Mouse (Mus musculus) forebrain, embryonic 16.5 days (tissue): ENCODE measurements at regions not wholly inside any gene's neighbourhood (a gene's known extent, or its start where the extent isn't known, plus 50 kb on each side); places are given as distances from the start of the nearest gene placed in this dataset.

Experiments used
- ATAC-seq: fragments of 200-750 bp; cut with Nextera tagmentation; 2 replicates; pipeline ENCODE4 v1.8.0; 2017; ENCODE audit warnings: mild to moderate bottlenecking, moderate library complexity
- H3K27ac ChIP-seq: fragments of 300-500 bp; sonication (generic); 2 replicates; pipeline ENCODE4 v1.5.1; 2014; ENCODE audit warnings: low read length, control low read depth
- H3K27me3 ChIP-seq: fragments of 300-500 bp; sonication (generic); replicated peaks from 2 replicates; pipeline ENCODE4 v1.6.1; 2014; ENCODE audit warnings: low read length; ENCODE audit not compliant: control insufficient read depth, insufficient read depth
- H3K36me3 ChIP-seq: fragments of 300-500 bp; sonication (generic); 2 replicates; pipeline ENCODE4 v1.6.1; 2014; ENCODE audit not compliant: control insufficient read depth, insufficient read depth
- H3K4me1 ChIP-seq: fragments of 300-500 bp; sonication (generic); replicated peaks from 2 replicates; pipeline ENCODE4 v1.6.1; 2014; ENCODE audit warnings: low read length; ENCODE audit not compliant: control insufficient read depth, insufficient read depth
- H3K4me2 ChIP-seq: fragments of 300-500 bp; sonication (generic); 2 replicates; pipeline ENCODE4 v1.6.1; 2014; ENCODE audit warnings: mild to moderate bottlenecking, low read length, control low read depth
- H3K4me3 ChIP-seq: fragments of 300-500 bp; sonication (generic); replicated peaks from 2 replicates; pipeline ENCODE4 v1.5.1; 2014; ENCODE audit warnings: mild to moderate bottlenecking, low read length, control low read depth
- H3K9ac ChIP-seq: fragments of 300-500 bp; sonication (generic); replicated peaks from 2 replicates; pipeline ENCODE4 v1.6.1; 2014; ENCODE audit warnings: low read depth, low read length, control low read depth
- H3K9me3 ChIP-seq: fragments of 300-500 bp; sonication (generic); 2 replicates; pipeline ENCODE4 v1.6.1; 2016; ENCODE audit warnings: low read length; ENCODE audit not compliant: control insufficient read depth
- WGBS: fragments of 180-500 bp; shearing (Covaris S2); extraction: QIAGEN DNeasy Blood & Tissue Kit; methylation state at CpG from one replicate; pipeline ENCODE4 v1.1.7; 2014; 5-methylcytosine and 5-hydroxymethylcytosine counted together

GRCm38 (mm10) chr5:126245776-126246175 is 714.2 kb downstream of the Tmem132b start:
- no peak overlapping the region for H3K4me2 ChIP-seq
- H3K36me3 ChIP-seq = no peaks in the 10 kb centered on the region
- no peak overlapping the region for H3K9ac ChIP-seq
- H3K4me1 ChIP-seq = no peaks in the 10 kb centered on the region
- WGBS = 94% methylated on average over 2 of the region's 2 CpGs
- no peak overlapping the region for H3K27ac ChIP-seq
- H3K27me3 ChIP-seq = no peaks in the 10 kb centered on the region
- no peak for ATAC-seq
- H3K9me3 ChIP-seq = no peaks in the 10 kb centered on the region
- no peak overlapping the region for H3K4me3 ChIP-seq

- Histone ChIP-seq H3K36me3 (no peaks in the 10 kb centered on the region), H3K9ac (no peak overlapping the region), H3K9me3 (no peaks in the 10 kb centered on the region), H3K4me3 (no peak overlapping the region), H3K4me1 (0 out of 2 replicates have a peak, but pooled peaks cover 2% of the 10 kb centered on the region), H3K4me2 (no peak overlapping the region), H3K27me3 (no peaks in the 10 kb centered on the region), H3K27ac (no peak overlapping the region)
- no peak for ATAC-seq
- WGBS = 14% methylated on average over 1 of the region's 1 CpGs
Measured at GRCm38 (mm10) chr5:126250331-126250730, 718.8 kb downstream of the Tmem132b start.

- no peak overlapping the region for H3K4me3 ChIP-seq
- 0 out of 2 replicates have a peak, but pooled peaks cover 2% of the 10 kb centered on the region for H3K9me3 ChIP-seq
- H3K9ac ChIP-seq = no peak overlapping the region
- no peak overlapping the region for H3K27ac ChIP-seq
- no peak overlapping the region for H3K4me2 ChIP-seq
- ATAC-seq = no peak
- 0 out of 2 replicates have a peak, but pooled peaks cover 2% of the 10 kb centered on the region for H3K4me1 ChIP-seq
- H3K36me3 ChIP-seq = no peaks in the 10 kb centered on the region
- 97% methylated on average over 1 of the region's 1 CpGs for WGBS
- H3K27me3 ChIP-seq = no peaks in the 10 kb centered on the region
Measured at GRCm38 (mm10) chr5:126254661-126255060, 723.1 kb downstream of the Tmem132b start.

GRCm38 (mm10) chr5:126257860-126258259 is 726.3 kb downstream of the Tmem132b start:
- Histone ChIP-seq H3K27me3 (no peaks in the 10 kb centered on the region), H3K4me3 (no peak overlapping the region), H3K4me1 (no peaks in the 10 kb centered on the region), H3K27ac (no peak overlapping the region), H3K9ac (no peak overlapping the region), H3K4me2 (no peak overlapping the region), H3K9me3 (0 out of 2 replicates have a peak, but pooled peaks cover 2% of the 10 kb centered on the region), H3K36me3 (no peaks in the 10 kb centered on the region)
- no peak for ATAC-seq
- WGBS = 83% methylated on average over 5 of the region's 5 CpGs

- ATAC-seq = no peak
- Histone ChIP-seq H3K4me2 (no peak overlapping the region), H3K9ac (no peak overlapping the region), H3K4me3 (no peak overlapping the region), H3K9me3 (no peaks in the 10 kb centered on the region), H3K27ac (no peak overlapping the region), H3K36me3 (no peaks in the 10 kb centered on the region), H3K4me1 (peaks cover 3% of the 10 kb centered on the region; the same call in 1 of the 2 replicates), H3K27me3 (no peaks in the 10 kb centered on the region; the same call in 1 of the 2 replicates)
- 75% methylated on average over 2 of the region's 2 CpGs for WGBS
Measured at GRCm38 (mm10) chr5:126266471-126266870, 734.9 kb downstream of the Tmem132b start.

- no peaks in the 10 kb centered on the region for H3K9me3 ChIP-seq
- H3K27me3 ChIP-seq = no peaks in the 10 kb centered on the region; the same call in 1 of the 2 replicates
- no peaks in the 10 kb centered on the region for H3K36me3 ChIP-seq
- H3K4me1 ChIP-seq = peaks cover 3% of the 10 kb centered on the region; the same call in 1 of the 2 replicates
- no peak overlapping the region for H3K9ac ChIP-seq
- no peak overlapping the region for H3K4me3 ChIP-seq
- 58% methylated on average over 2 of the region's 2 CpGs for WGBS
- no peak overlapping the region for H3K4me2 ChIP-seq
- H3K27ac ChIP-seq = no peak overlapping the region
- no peak for ATAC-seq
Measured at GRCm38 (mm10) chr5:126266929-126267609, 735.5 kb downstream of the Tmem132b start.

GRCm38 (mm10) chr5:126268592-126268991 is 737.0 kb downstream of the Tmem132b start:
- ATAC-seq = no peak
- Histone ChIP-seq H3K4me2 (no peak overlapping the region), H3K4me3 (no peak overlapping the region), H3K9ac (no peak overlapping the region), H3K36me3 (no peaks in the 10 kb centered on the region), H3K4me1 (peaks cover 3% of the 10 kb centered on the region; the same call in 1 of the 2 replicates), H3K27me3 (no peaks in the 10 kb centered on the region; the same call in 1 of the 2 replicates), H3K27ac (no peak overlapping the region), H3K9me3 (no peaks in the 10 kb centered on the region)
- WGBS = 60% methylated on average over 4 of the region's 4 CpGs

GRCm38 (mm10) chr5:126274316-126274715 is 742.7 kb downstream of the Tmem132b start:
- H3K36me3 ChIP-seq = no peaks in the 10 kb centered on the region
- no peak overlapping the region for H3K4me2 ChIP-seq
- H3K9me3 ChIP-seq = no peaks in the 10 kb centered on the region
- H3K9ac ChIP-seq = no peak overlapping the region
- H3K27ac ChIP-seq = no peak overlapping the region; the same call in none of the 2 replicates
- ATAC-seq = no peak
- 71% methylated on average over 8 of the region's 8 CpGs for WGBS
- no peaks in the 10 kb centered on the region for H3K27me3 ChIP-seq
- H3K4me1 ChIP-seq = peaks cover 12% of the 10 kb centered on the region
- no peak overlapping the region for H3K4me3 ChIP-seq

GRCm38 (mm10) chr5:126281057-126281728 is 749.6 kb downstream of the Tmem132b start:
- Histone ChIP-seq H3K36me3 (no peaks in the 10 kb centered on the region), H3K9ac (no peak overlapping the region), H3K27me3 (no peaks in the 10 kb centered on the region), H3K9me3 (no peaks in the 10 kb centered on the region), H3K27ac (no peak overlapping the region), H3K4me3 (no peak overlapping the region), H3K4me1 (peaks cover 14% of the 10 kb centered on the region), H3K4me2 (no peak overlapping the region)
- ATAC-seq = no peak
- 15% methylated on average over 10 of the region's 10 CpGs for WGBS
